Mouse (Mus musculus) adrenal gland, adult 8-10 months (tissue): ENCODE data around the gene Heatr9. TPM values are rescaled to one million over a fixed set of nuclear protein-coding genes. Genes with fewer than 3 reads are reported as not detected.
"Not testable (repeated sequence)": the region's sequence is repeated elsewhere in the genome, so short reads cannot be mapped to it uniquely, and the experiment has no call there.

Experiments
- DNase-seq: peaks from one replicate; pipeline ENCODE4 v3.0.0; 2022
- total RNA-seq, 4 experiments: library from RNA; stranded (reverse); gene quantifications; 2 replicates each; pipeline ENCODE4 v1.2.4; 2022

Gene Heatr9
- not detected for total RNA-seq

GRCm38 (mm10) chr11:83522075-83522474 lies at the start of gene Heatr9:
Heatr9 (minus strand) TSS chr11:83522175.
- no peak for DNase-seq

DNA sequence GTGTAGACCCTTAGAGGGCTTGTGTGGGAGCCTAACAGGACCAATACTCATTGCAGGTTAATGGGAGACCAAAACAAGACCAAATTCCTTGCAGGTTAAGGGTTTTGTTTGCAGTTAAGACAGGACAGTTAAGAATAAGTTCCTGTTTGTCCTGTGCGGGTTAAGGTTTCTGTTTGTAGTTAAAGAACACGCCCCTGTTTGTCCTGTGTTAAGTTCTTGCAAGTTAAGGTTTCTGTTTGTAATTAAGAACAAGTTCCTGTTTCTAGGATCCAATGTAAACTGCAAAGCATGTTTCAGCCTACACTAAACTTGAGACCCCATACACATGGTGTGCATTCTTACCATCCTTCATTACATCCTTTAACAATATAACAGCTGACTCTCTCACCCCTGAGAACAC lies 48.2 kb upstream of the Heatr9 start:
- DNase-seq, result no peak

DNA sequence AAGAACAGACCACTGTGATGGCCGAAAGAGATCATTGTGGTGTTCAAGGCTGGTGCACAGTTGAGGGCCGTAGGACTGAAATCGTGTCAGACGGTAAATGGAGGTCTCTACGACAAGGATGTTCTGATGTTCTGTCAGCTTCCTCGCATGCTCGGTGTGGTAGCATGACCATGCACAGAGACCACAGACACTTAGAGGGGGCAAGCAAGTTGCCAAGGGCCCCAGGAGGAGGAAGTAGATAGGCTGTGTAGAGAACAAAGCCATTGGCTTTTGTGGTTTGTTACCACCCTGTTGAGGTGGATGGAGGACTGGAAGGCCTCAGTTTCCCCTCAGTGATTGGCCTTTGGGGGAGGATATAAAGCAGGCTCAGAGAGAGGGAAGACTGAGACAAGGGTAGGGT lies 47.3 kb upstream of the Heatr9 start:
- DNase-seq, result no peak

GRCm38 (mm10) chr11:83568786-83569185 lies 46.8 kb upstream of the Heatr9 start:
- no peak for DNase-seq

DNA sequence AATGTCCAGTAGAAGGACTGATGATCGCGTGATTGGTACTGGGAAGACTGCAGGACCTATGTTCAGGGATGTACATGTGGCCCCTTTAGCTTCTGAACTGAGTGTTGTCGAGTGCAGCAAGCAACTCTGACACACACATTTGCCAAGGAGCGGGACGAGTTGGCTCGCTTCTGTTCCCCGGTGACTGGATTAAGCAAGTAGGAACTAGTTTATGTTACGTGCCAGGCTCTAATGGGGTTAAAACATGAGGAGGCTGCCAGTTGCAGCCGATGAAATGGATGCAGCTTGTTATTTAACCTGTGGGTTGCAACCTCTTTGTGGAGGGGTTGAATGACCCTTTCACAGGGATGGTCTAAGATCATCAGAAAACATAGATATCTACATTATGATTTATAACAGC lies 46.1 kb upstream of the Heatr9 start:
- DNase-seq, result no peak

GRCm38 (mm10) chr11:83567311-83567710 lies 45.3 kb upstream of the Heatr9 start:
- DNase-seq, result no peak

DNA sequence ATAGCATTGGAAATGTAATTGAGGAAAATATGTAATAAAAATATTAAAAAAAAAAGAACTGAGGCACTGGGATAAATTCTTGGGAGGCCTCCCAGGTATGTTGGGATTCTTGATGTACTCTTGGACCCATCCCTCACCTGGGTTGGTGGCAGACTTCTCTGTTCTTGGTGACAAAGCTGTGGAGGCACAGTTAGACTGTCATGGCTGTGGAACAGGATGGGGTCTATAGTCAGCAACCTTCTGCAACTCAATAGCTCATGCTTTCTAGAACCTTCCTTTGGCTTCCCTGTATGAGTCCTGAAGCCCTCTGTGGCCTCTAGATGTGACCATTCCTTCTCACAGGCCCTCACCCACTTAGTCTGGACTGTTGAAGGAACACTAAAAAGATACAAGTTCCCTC lies 44.6 kb upstream of the Heatr9 start:
- DNase-seq, result no peak

GRCm38 (mm10) chr11:83563754-83564153 lies 41.8 kb upstream of the Heatr9 start:
- peak; percentile 14 for DNase-seq

DNA sequence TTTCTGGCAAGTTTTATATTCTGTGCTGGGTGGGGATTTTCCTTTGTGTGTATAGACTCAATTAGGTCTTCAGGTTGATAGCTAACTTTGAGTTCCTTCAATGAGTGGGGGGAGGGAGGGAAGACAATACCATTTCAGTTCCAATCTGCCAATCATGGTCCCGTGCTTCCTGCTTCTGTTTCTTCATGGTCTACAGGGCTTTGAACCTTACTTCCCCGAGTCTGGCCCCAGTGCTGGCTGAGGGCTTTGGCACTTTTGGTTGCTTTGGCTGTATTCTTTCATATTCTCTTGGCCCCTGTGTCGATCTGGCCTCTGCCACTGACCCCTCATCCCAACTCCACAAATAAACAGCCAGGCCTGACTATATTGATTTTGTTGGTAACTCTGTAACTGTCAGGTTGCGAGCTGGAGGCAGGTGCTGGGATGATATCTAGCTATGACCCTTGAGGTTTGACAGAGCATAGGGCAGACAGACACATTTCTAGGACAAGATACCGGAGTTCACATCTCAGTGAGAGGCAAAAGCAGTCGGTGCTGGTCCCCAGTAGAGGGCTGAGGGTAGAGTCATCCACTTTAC lies 40.4 kb upstream of the Heatr9 start:
- no peak for DNase-seq

- no peak for DNase-seq
Observed at GRCm38 (mm10) chr11:83560405-83560804, 38.4 kb upstream of the Heatr9 start.

GRCm38 (mm10) chr11:83557074-83557473 lies 35.1 kb upstream of the Heatr9 start:
- no peak for DNase-seq

- no peak for DNase-seq
Observed at GRCm38 (mm10) chr11:83556085-83556781, 34.3 kb upstream of the Heatr9 start.

GRCm38 (mm10) chr11:83551668-83552067 lies 29.7 kb upstream of the Heatr9 start:
- DNase-seq, result no peak

DNA sequence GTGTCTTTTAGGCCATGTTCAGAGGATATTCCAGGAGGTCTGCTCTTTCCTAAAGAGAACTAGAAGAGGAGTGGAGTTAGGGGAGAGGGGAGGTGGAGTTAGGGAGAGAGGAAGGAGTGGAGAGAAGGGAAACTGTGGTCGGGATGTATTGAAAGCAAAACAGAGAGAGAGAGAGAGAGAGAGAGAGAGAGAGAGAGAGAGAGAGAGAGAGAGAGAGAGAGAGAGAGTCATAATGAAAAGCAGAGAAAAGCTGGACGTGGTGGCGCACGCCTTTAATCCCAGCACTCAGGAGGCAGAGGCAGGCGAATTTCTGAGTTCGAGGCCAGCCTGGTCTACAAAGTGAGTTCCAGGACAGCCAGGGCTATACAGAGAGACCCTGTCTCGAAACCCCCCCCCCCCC lies 29.1 kb upstream of the Heatr9 start:
- DNase-seq, result not testable (repeated sequence)

DNA sequence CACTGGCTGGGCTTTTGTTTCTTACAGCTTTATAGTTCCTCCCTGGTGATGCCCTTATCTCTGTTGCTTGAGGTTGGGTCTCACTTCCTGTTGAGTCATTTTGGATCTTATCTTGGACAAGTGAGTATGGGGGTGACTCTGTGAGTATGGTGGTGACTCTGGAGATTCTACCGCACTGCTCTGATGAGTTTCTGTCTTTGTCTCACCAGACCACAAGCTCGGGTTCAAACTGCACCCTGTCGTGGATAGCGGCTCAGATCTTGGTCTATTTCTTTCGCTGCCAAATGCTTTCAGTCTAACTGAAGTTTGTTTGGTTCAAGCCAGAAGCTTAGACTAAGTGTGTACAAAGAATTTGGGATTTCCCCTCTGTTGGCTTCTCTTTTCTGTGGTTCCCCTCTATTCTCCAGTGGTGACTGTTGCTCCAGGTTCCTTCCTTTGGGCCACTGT lies 28.2 kb upstream of the Heatr9 start:
- no peak for DNase-seq

DNA sequence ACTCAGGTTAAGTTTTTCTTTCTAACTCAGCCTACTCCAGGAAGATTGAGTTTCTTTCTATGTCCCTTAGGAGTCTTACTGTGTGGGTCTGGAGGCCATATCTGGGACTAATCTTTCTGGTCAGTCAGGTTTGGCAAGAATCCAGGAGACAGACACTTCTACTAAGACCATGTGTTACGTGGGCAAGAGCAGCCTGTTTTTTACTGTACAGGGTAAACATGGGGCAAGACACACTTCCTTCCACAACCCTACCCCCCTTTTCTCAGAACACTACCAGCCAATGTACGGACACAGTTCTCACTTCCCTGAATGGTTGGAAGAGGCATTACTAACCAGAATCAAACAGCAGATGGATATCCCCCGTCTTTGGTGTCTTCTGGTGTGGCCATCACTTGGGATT lies 22.2 kb upstream of the Heatr9 start:
- no peak for DNase-seq

GRCm38 (mm10) chr11:83541415-83541814 lies 19.4 kb upstream of the Heatr9 start:
- no peak for DNase-seq

DNA sequence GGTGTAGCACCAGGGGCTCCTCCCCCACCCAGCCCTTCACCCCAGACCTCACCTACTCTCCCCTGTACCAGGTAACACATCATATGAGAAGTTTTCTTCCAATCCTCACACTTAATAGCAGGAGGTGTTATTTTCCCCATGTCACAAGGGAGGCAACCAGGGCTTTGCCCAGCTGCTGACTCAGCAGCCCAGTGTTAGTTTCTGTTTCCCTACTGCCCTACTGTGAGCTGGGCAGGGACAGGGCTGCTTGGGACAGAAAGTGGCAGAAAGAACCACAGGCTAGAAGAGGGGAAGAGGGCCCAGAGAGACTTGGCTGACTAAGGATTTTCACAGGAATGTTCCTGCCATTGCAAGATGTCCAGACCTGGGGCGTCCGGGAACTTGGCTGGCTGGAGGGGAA lies 19.0 kb upstream of the Heatr9 start:
- DNase-seq, result no peak

DNA sequence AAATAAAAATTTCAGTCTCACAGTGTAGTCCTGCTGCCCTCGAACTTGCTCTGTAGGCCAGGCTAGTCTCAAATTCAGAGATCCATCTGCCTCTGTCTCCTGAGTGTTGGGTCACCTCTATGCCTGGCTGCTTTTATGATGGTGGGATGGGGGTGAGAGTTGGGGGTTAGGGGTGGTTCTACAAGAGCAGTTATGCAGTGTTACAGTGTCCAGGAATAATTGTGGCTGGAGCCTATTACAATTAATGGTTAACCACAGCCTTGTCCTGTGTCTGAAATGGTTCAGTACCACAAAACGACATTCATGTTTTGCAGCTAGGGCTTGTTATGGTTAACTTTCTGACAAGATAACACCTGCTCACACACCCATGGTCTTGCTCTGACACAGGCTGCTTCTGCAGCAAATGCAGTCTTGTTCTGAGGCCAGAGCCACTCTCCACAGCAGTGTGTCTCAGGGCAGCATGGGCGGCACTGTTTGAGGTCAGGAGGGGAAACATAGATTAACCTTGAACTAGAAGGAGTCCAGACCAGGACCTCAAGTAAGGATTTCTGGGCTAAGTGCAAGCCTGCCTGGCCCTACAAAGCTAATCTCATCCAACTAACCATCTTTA lies 16.8 kb upstream of the Heatr9 start:
- DNase-seq, result no peak

- DNase-seq, result no peak
Observed at GRCm38 (mm10) chr11:83536831-83537230, 14.9 kb upstream of the Heatr9 start.

DNA sequence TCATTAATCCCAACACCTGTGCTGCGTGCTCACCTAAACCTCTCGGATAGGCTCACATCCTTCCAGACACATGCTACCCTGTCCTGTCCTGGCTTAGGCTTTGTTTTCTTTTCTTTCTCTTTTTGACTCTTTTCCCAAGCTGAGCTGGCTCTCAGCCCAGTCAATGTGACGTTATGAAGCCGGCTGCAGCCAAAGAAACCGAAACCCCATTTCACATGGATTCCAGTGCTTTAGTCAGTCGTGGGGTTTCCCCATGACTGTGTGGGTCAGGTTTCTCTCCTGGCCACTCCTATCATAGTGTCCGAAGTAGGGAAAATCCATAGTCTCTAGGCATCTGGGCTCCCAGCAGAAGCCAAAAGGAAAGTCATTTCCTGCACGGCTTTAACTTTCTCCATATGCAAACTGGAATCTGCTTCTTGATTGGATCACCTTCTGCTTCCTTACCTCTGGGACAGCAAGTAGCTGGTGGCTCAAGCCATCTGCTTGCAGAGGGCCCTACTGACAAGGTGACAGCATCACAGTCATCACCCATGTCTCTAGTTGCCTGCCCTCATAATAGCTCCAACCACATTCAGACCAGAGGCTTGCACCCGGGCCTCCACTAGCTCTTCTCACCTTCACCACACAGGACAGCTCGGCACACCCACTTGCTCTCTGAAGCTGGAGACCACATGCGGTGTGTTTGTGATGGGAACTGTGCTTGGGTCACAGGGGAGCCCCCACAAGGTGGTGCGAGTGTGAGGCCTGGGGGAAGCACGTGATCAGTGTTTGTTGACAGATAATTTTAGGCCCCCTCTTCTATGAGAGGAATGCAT lies 12.8 kb upstream of the Heatr9 start:
- peak; percentile 76 for DNase-seq

GRCm38 (mm10) chr11:83534143-83534542 lies 12.2 kb upstream of the Heatr9 start:
- no peak for DNase-seq

GRCm38 (mm10) chr11:83533192-83533591 lies 11.2 kb upstream of the Heatr9 start:
- no peak for DNase-seq
